Mouse (Mus musculus) midbrain, postnatal 0 days (tissue): Measurements from ENCODE around the gene Slit3. TPM values are rescaled to one million over a fixed set of nuclear protein-coding genes. Genes with fewer than 3 reads are reported as not detected.

Experiments
- ATAC-seq: fragments of 200-750 bp; cut with Nextera tagmentation; 2 replicates; pipeline ENCODE4 v1.8.0; 2017; ENCODE audit warnings: moderate number of reproducible peaks, mild to moderate bottlenecking, moderate TSS enrichment, moderate library complexity; ENCODE audit not compliant: low FRiP score
- DNase-seq: peaks from one replicate; pipeline ENCODE4 v3.0.0-alpha.2; 2015; ENCODE audit warnings: low spot score
- H3K27ac ChIP-seq: fragments of 300-500 bp; sonication (generic); 2 replicates; pipeline ENCODE4 v1.5.1; 2014; ENCODE audit warnings: low read depth, mild to moderate bottlenecking, low read length, mixed read lengths
- H3K27me3 ChIP-seq: fragments of 300-500 bp; sonication (generic); 2 replicates; pipeline ENCODE4 v1.6.1; 2014; ENCODE audit warnings: low read length, control low read depth, mixed read lengths; ENCODE audit not compliant: insufficient read depth
- H3K36me3 ChIP-seq: fragments of 300-500 bp; sonication (generic); 2 replicates; pipeline ENCODE4 v1.6.1; 2014; ENCODE audit warnings: low read length, control low read depth, mixed read lengths; ENCODE audit not compliant: insufficient read depth
- H3K4me1 ChIP-seq: fragments of 300-500 bp; sonication (generic); 2 replicates; pipeline ENCODE4 v1.6.1; 2014; ENCODE audit warnings: mild to moderate bottlenecking, control low read depth, antibody characterized with exemption, low read length, mixed read lengths; ENCODE audit not compliant: insufficient read depth
- H3K4me2 ChIP-seq: fragments of 300-500 bp; sonication (generic); 2 replicates; pipeline ENCODE4 v1.6.1; 2014; ENCODE audit warnings: low read depth, mild to moderate bottlenecking, low read length, mixed read lengths; ENCODE audit not compliant: poor library complexity, severe bottlenecking
- H3K4me3 ChIP-seq: fragments of 300-500 bp; sonication (generic); 2 replicates; pipeline ENCODE4 v1.5.1; 2014; ENCODE audit warnings: low read depth, mild to moderate bottlenecking, low read length, moderate library complexity
- H3K9ac ChIP-seq: fragments of 300-500 bp; sonication (generic); replicated peaks from 2 replicates; pipeline ENCODE4 v1.6.1; 2014; ENCODE audit warnings: mild to moderate bottlenecking, low read length, moderate library complexity, mixed read lengths; ENCODE audit not compliant: poor library complexity, severe bottlenecking
- H3K9me3 ChIP-seq: fragments of 300-500 bp; sonication (generic); 2 replicates; pipeline ENCODE4 v1.6.1; 2016; ENCODE audit warnings: low read length, control low read depth
- CTCF ChIP-seq: IDR thresholded peaks from 2 replicates; pipeline ENCODE4 v1.5.1; 2016; ENCODE audit warnings: antibody characterized with exemption, mild to moderate bottlenecking
- WGBS: fragments of 180-500 bp; shearing (Covaris S2); extraction: QIAGEN DNeasy Blood & Tissue Kit; methylation state at CpG from one replicate; pipeline ENCODE4 v1.1.7; 2014; 5-methylcytosine and 5-hydroxymethylcytosine counted together
- polyA plus RNA-seq: library from polyadenylated mRNA; unstranded; fragments of >200 nt; fragmentation: Nextera tagmentation; extraction: Ambion mirVana; gene quantifications from 2 replicates; pipeline ENCODE4 v1.2.1, GENCODE M21; 2015
- total RNA-seq: library from RNA; depleted of rRNA; stranded (reverse); fragments of >200 nt; gene quantifications from 2 replicates; pipeline ENCODE4 v1.2.3, GENCODE M21; 2014

The Slit3 gene
- total and polyA plus RNA-seq, 2 experiments from 2014 or later = 3.6 to 7.7 TPM

- H3K27ac ChIP-seq = no peak overlapping the region
- no peak for TF ChIP-seq CTCF
- no peaks in the 10 kb centered on the region for H3K36me3 ChIP-seq
- peaks cover 4% of the 10 kb centered on the region; the same call in 1 of the 2 replicates for H3K4me1 ChIP-seq
- WGBS = 74% methylated on average over 3 of the region's 3 CpGs
- ATAC-seq (no peak), DNase-seq (no peak)
- H3K9ac ChIP-seq = no peak overlapping the region
- no peak overlapping the region for H3K4me2 ChIP-seq
- H3K9me3 ChIP-seq = no peaks in the 10 kb centered on the region
- H3K4me3 ChIP-seq = no peak overlapping the region
- no peaks in the 10 kb centered on the region for H3K27me3 ChIP-seq
Measured at GRCm38 (mm10) chr11:35410431-35410830, 289.4 kb downstream of the Slit3 start.

- Histone ChIP-seq H3K4me1 (no peaks in the 10 kb centered on the region; the same call in 1 of the 2 replicates), H3K27me3 (no peaks in the 10 kb centered on the region), H3K9ac (no peak overlapping the region), H3K4me2 (no peak overlapping the region), H3K36me3 (no peaks in the 10 kb centered on the region), H3K9me3 (no peaks in the 10 kb centered on the region), H3K27ac (no peak overlapping the region), H3K4me3 (no peak overlapping the region)
- WGBS = 56% methylated on average over 9 of the region's 9 CpGs
- no peak for TF ChIP-seq CTCF
- DNase-seq (no peak), ATAC-seq (no peak)
Measured at GRCm38 (mm10) chr11:35415768-35416401, 294.9 kb downstream of the Slit3 start.

- no peak for ATAC-seq
- WGBS = 52% methylated on average over 14 of the region's 14 CpGs
Measured at GRCm38 (mm10) chr11:35416402-35417093, 295.5 kb downstream of the Slit3 start.

DNA sequence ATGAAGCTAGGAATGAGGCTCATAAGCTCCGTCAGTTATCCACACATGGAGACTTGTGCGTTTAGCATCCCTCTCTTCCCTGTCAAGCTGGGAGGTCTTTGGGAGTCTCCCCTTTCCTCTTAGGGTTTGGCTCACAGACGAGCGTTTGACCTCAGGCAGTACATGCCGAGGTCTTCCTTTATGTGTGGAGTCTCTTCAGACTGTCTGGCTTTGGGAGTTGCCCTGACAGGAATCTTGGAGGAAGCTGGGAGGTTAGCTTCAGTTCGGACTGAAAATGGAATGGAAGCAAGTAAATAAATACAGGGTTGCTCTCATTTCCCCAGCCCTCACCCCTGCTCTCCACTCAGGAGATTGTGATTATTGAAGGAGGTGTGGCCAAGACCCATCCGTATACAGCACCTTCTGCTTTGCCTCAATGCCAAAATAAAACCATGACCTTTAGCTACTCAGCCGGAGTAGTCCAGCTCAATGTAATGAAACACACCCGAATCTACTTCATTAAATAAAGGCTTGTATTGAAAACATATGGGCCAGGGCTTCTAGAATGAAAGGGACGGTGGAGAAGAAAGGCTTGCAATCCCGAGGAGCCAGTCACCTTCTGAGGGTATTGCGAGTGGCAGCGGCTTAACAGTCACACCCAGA, 297.0 kb downstream of the Slit3 start:
- no peaks in the 10 kb centered on the region; the same call in 1 of the 2 replicates for H3K4me1 ChIP-seq
- no peak for ATAC-seq
- H3K4me3 ChIP-seq = no peak overlapping the region
- H3K27ac ChIP-seq = no peak overlapping the region
- H3K9ac ChIP-seq = no peak overlapping the region
- TF ChIP-seq CTCF = no peak
- no peaks in the 10 kb centered on the region for H3K27me3 ChIP-seq
- 73% methylated on average over 13 of the region's 13 CpGs for WGBS
- no peaks in the 10 kb centered on the region for H3K36me3 ChIP-seq
- no peak for DNase-seq
- no peak overlapping the region for H3K4me2 ChIP-seq
- H3K9me3 ChIP-seq = no peaks in the 10 kb centered on the region

More at GRCm38 (mm10) chr11:35416402-35417093, 295.5 kb downstream of the Slit3 start:
- TF ChIP-seq CTCF = no peak
- Histone ChIP-seq H3K4me1 (no peaks in the 10 kb centered on the region; the same call in 1 of the 2 replicates), H3K4me3 (no peak overlapping the region), H3K27ac (no peak overlapping the region), H3K36me3 (no peaks in the 10 kb centered on the region), H3K9ac (no peak overlapping the region), H3K9me3 (no peaks in the 10 kb centered on the region), H3K4me2 (no peak overlapping the region), H3K27me3 (no peaks in the 10 kb centered on the region)
- no peak for DNase-seq

DNA sequence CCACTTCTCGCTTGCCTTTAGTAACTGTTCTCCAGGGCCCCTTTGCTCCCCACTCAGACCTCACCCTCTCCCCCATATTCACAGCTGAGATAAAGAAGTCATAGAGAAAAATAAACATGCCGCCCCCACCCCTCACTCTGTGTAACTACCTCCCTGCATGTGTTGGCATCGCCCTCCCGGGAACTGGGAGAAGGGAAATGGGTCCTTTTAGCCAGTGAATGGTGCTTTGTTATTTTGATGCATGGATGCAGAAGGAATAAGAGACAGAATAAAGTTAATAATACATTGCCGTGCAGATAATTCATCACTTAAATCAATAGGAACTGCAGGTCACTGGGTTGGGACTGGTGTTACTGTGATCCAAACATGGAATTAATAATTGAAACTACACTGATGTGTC, 298.0 kb downstream of the Slit3 start:
- ATAC-seq (no peak), DNase-seq (no peak)
- no peak overlapping the region for H3K4me2 ChIP-seq
- 75% methylated on average over 5 of the region's 5 CpGs for WGBS
- no peaks in the 10 kb centered on the region for H3K36me3 ChIP-seq
- no peak for TF ChIP-seq CTCF
- H3K4me1 ChIP-seq = no peaks in the 10 kb centered on the region; the same call in 1 of the 2 replicates
- H3K9ac ChIP-seq = no peak overlapping the region
- no peaks in the 10 kb centered on the region for H3K9me3 ChIP-seq
- no peak overlapping the region for H3K4me3 ChIP-seq
- H3K27ac ChIP-seq = no peak overlapping the region
- H3K27me3 ChIP-seq = no peaks in the 10 kb centered on the region

- DNase-seq (no peak), ATAC-seq (no peak)
- H3K9me3 ChIP-seq = no peaks in the 10 kb centered on the region
Measured at GRCm38 (mm10) chr11:35421728-35422127, 300.7 kb downstream of the Slit3 start.

More at GRCm38 (mm10) chr11:35421728-35422127, 300.7 kb downstream of the Slit3 start:
- Histone ChIP-seq H3K36me3 (no peaks in the 10 kb centered on the region), H3K4me1 (no peaks in the 10 kb centered on the region; the same call in 1 of the 2 replicates), H3K4me3 (no peak overlapping the region), H3K27me3 (no peaks in the 10 kb centered on the region), H3K27ac (no peak overlapping the region), H3K4me2 (no peak overlapping the region), H3K9ac (no peak overlapping the region)
- no peak for TF ChIP-seq CTCF
- 67% methylated on average over 4 of the region's 4 CpGs for WGBS
